Mouse (Mus musculus) forebrain, embryonic 14.5 days (tissue): ENCODE results near the gene Mcm2. TPM values are rescaled to one million over a fixed set of nuclear protein-coding genes. Genes with fewer than 3 reads are reported as not detected.
A peak's percentile ranks its signal among the peaks of the same experiment; 100 is the strongest.

Source experiments
- ATAC-seq: fragments of 200-750 bp; cut with Nextera tagmentation; 2 replicates; pipeline ENCODE4 v1.8.0; 2017; ENCODE audit warnings: mild to moderate bottlenecking, moderate library complexity
- DNase-seq: peaks from one replicate; pipeline ENCODE4 v3.0.0-alpha.2; 2015; ENCODE audit warnings: low spot score
- H3K27ac ChIP-seq: fragments of 300-500 bp; sonication (generic); 2 replicates; pipeline ENCODE4 v1.5.1; 2014; ENCODE audit warnings: low read depth, mild to moderate bottlenecking, control low read depth, low read length, moderate library complexity
- H3K27me3 ChIP-seq: fragments of 300-500 bp; sonication (generic); replicated peaks from 2 replicates; pipeline ENCODE4 v1.6.1; 2014; ENCODE audit warnings: low read length, control low read depth, mixed read lengths; ENCODE audit not compliant: control insufficient read depth, insufficient read depth
- H3K36me3 ChIP-seq: fragments of 300-500 bp; sonication (generic); 2 replicates; pipeline ENCODE4 v1.6.1; 2014; ENCODE audit warnings: low read length, control low read depth; ENCODE audit not compliant: control insufficient read depth, insufficient read depth
- H3K4me1 ChIP-seq: fragments of 300-500 bp; sonication (generic); 2 replicates; pipeline ENCODE4 v1.6.1; 2014; ENCODE audit warnings: antibody characterized with exemption, low read length, control low read depth; ENCODE audit not compliant: control insufficient read depth, insufficient read depth
- H3K4me2 ChIP-seq: fragments of 300-500 bp; sonication (generic); 2 replicates; pipeline ENCODE4 v1.6.1; 2014; ENCODE audit warnings: mild to moderate bottlenecking, control low read depth, low read length
- H3K4me3 ChIP-seq: fragments of 300-500 bp; sonication (generic); 2 replicates; pipeline ENCODE4 v1.5.1; 2014; ENCODE audit warnings: low read depth, low read length, control low read depth
- H3K9ac ChIP-seq: fragments of 300-500 bp; sonication (generic); 2 replicates; pipeline ENCODE4 v1.6.1; 2014; ENCODE audit warnings: mild to moderate bottlenecking, low read length, control low read depth, moderate library complexity
- H3K9me3 ChIP-seq: fragments of 300-500 bp; sonication (generic); replicated peaks from 2 replicates; pipeline ENCODE4 v1.6.1; 2016; ENCODE audit warnings: low read length, control low read depth, mixed read lengths; ENCODE audit not compliant: control insufficient read depth
- WGBS: fragments of 180-500 bp; shearing (Covaris S2); extraction: QIAGEN DNeasy Blood & Tissue Kit; methylation state at CpG from one replicate; pipeline ENCODE4 v1.1.7; 2014; 5-methylcytosine and 5-hydroxymethylcytosine counted together
- polyA plus RNA-seq: library from polyadenylated mRNA; unstranded; fragments of >200 nt; fragmentation: Nextera tagmentation; extraction: Ambion mirVana; gene quantifications from 2 replicates; pipeline ENCODE4 v1.2.1, GENCODE M21; 2014

The Mcm2 gene
- polyA plus RNA-seq, 1 experiment from 2014 or later, result 82.8 TPM

GRCm38 (mm10) chr6:88903708-88904107 lies 5.1 kb upstream of the Mcm2 start:
- DNase-seq, result no peak
- Histone ChIP-seq H3K4me2 (peak overlapping the region; percentile 92; the same call in 1 of the 2 replicates), H3K4me3 (no peak overlapping the region), H3K4me1 (peaks cover 18% of the 10 kb centered on the region), H3K36me3 (no peaks in the 10 kb centered on the region), H3K27me3 (no peaks in the 10 kb centered on the region), H3K9me3 (no peaks in the 10 kb centered on the region), H3K27ac (no peak overlapping the region), H3K9ac (no peak overlapping the region)
- WGBS, result 81% methylated on average over 5 of the region's 5 CpGs
- no peak for ATAC-seq

GRCm38 (mm10) chr6:88901947-88902820 lies 3.6 kb upstream of the Mcm2 start, which contains the start of gene Tpra1:
Gene Tpra1 (plus strand): TSS chr6:88902251.
- H3K4me3 ChIP-seq, result peak within 1 kb of the TSS; percentile 79
- WGBS, result under 1% methylated on average over 66 of the region's 66 CpGs
- ATAC-seq, result peak; percentile 91
- peak; percentile 99 for DNase-seq
- H3K9ac ChIP-seq, result peak within 1 kb of the TSS; percentile 81
- peak within 1 kb of the TSS; percentile 92 for H3K4me2 ChIP-seq
- no peaks in the 10 kb centered on the region for H3K27me3 ChIP-seq
- H3K36me3 ChIP-seq, result no peaks in the 10 kb centered on the region
- peak within 1 kb of the TSS; percentile 68 for H3K27ac ChIP-seq
- H3K4me1 ChIP-seq, result peaks cover 21% of the 10 kb centered on the region
- H3K9me3 ChIP-seq, result no peaks in the 10 kb centered on the region

- peak overlapping the region; percentile 79 for H3K4me3 ChIP-seq
- H3K4me1 ChIP-seq, result peaks cover 26% of the 10 kb centered on the region
- ATAC-seq, result no peak; the same call in 1 of the 2 replicates
These were observed 2.9 kb upstream of the Mcm2 start for GRCm38 (mm10) chr6:88901471-88901870.

GRCm38 (mm10) chr6:88899628-88900027 lies 1.0 kb upstream of the Mcm2 start:
- Histone ChIP-seq H3K4me1 (peaks cover 26% of the 10 kb centered on the region), H3K4me3 (no peak overlapping the region), H3K9ac (no peak overlapping the region), H3K36me3 (0 out of 2 replicates have a peak, but pooled peaks cover 7% of the 10 kb centered on the region), H3K4me2 (no peak overlapping the region), H3K27ac (no peak overlapping the region), H3K27me3 (no peaks in the 10 kb centered on the region), H3K9me3 (no peaks in the 10 kb centered on the region)
- DNase-seq (no peak), ATAC-seq (no peak)
- WGBS, result 87% methylated on average over 2 of the region's 2 CpGs

More at GRCm38 (mm10) chr6:88901471-88901870, 2.9 kb upstream of the Mcm2 start:
- Histone ChIP-seq H3K27ac (peak overlapping the region; percentile 15; the same call in 1 of the 2 replicates), H3K9me3 (no peaks in the 10 kb centered on the region), H3K36me3 (no peaks in the 10 kb centered on the region), H3K27me3 (no peaks in the 10 kb centered on the region), H3K9ac (peak overlapping the region; percentile 81), H3K4me2 (peak overlapping the region; percentile 92)
- peak; percentile 31 for DNase-seq
- 6% methylated on average over 5 of the region's 5 CpGs for WGBS

GRCm38 (mm10) chr6:88899086-88899485 lies 506 bp upstream of the Mcm2 start:
- Histone ChIP-seq H3K4me2 (peak overlapping the region; percentile 91; the same call in 1 of the 2 replicates), H3K27me3 (no peaks in the 10 kb centered on the region), H3K36me3 (0 out of 2 replicates have a peak, but pooled peaks cover 9% of the 10 kb centered on the region), H3K27ac (no peak overlapping the region), H3K9ac (0 out of 2 replicates have a peak overlapping the region, but pooled peaks have one; percentile 18), H3K9me3 (no peaks in the 10 kb centered on the region), H3K4me1 (peaks cover 26% of the 10 kb centered on the region), H3K4me3 (no peak overlapping the region)
- whole genome bisulfite sequencing, result 61% methylated on average over 4 of the region's 4 CpGs
- DNase-seq (no peak), ATAC-seq (no peak)

- 74% methylated on average over 7 of the region's 7 CpGs for WGBS
- Histone ChIP-seq H3K4me1 (peaks cover 13% of the 10 kb centered on the region), H3K9me3 (no peaks in the 10 kb centered on the region), H3K36me3 (peaks cover 23% of the 10 kb centered on the region), H3K4me2 (peak overlapping the region; percentile 91), H3K9ac (peak overlapping the region; percentile 1; the same call in 1 of the 2 replicates), H3K27ac (no peak overlapping the region), H3K27me3 (no peaks in the 10 kb centered on the region), H3K4me3 (peak overlapping the region; percentile 60)
- DNase-seq (no peak), ATAC-seq (no peak)
These were observed 1.3 kb downstream of the Mcm2 start for GRCm38 (mm10) chr6:88897246-88897645.

GRCm38 (mm10) chr6:88895943-88896342 lies 2.6 kb downstream of the Mcm2 start:
- Histone ChIP-seq H3K4me2 (no peak overlapping the region; the same call in 1 of the 2 replicates), H3K4me3 (no peak overlapping the region), H3K9ac (no peak overlapping the region), H3K9me3 (no peaks in the 10 kb centered on the region), H3K4me1 (peaks cover 8% of the 10 kb centered on the region), H3K27ac (no peak overlapping the region), H3K36me3 (peaks cover 36% of the 10 kb centered on the region), H3K27me3 (no peaks in the 10 kb centered on the region)
- no peak for ATAC-seq
- 89% methylated on average over 6 of the region's 6 CpGs for WGBS
- no peak for DNase-seq

- no peaks in the 10 kb centered on the region for H3K27me3 ChIP-seq
- WGBS, result 62% methylated on average over 5 of the region's 5 CpGs
- no peak overlapping the region for H3K27ac ChIP-seq
- no peaks in the 10 kb centered on the region for H3K9me3 ChIP-seq
- no peak overlapping the region for H3K4me2 ChIP-seq
- peaks cover 53% of the 10 kb centered on the region for H3K36me3 ChIP-seq
- no peak overlapping the region for H3K4me3 ChIP-seq
- DNase-seq, result peak; percentile 75
- ATAC-seq, result no peak
- H3K9ac ChIP-seq, result no peak overlapping the region
- peaks cover 8% of the 10 kb centered on the region for H3K4me1 ChIP-seq
These were observed 5.0 kb downstream of the Mcm2 start for GRCm38 (mm10) chr6:88893559-88893958.

GRCm38 (mm10) chr6:88890832-88891231 lies 7.7 kb downstream of the Mcm2 start:
- Histone ChIP-seq H3K27ac (no peak overlapping the region), H3K4me1 (no peaks in the 10 kb centered on the region), H3K36me3 (peaks cover 76% of the 10 kb centered on the region), H3K4me2 (no peak overlapping the region), H3K9ac (no peak overlapping the region), H3K27me3 (no peaks in the 10 kb centered on the region), H3K4me3 (no peak overlapping the region), H3K9me3 (no peaks in the 10 kb centered on the region)
- WGBS, result 87% methylated on average over 7 of the region's 7 CpGs
- no peak for ATAC-seq
- DNase-seq, result no peak
